Mouse (Mus musculus) adipose tissue, adult 10 weeks (tissue): ENCODE measurements around the gene Rassf6. TPM values are rescaled to one million over a fixed set of nuclear protein-coding genes. Genes with fewer than 3 reads are reported as not detected.

Experiments
- polyA plus RNA-seq: library from polyadenylated mRNA; stranded (reverse); fragments of 350-450 nt; fragmentation: Illumina TruSeq; extraction: RNeasy Lipid Tissue Mini Kit (QIAGEN cat#74804); gene quantifications from one replicate; pipeline ENCODE4 v1.2.3, GENCODE M21; 2014; ENCODE audit warnings: low read depth, low replicate concordance

The Rassf6 gene
- polyA plus RNA-seq: 5.3 TPM

DNA sequence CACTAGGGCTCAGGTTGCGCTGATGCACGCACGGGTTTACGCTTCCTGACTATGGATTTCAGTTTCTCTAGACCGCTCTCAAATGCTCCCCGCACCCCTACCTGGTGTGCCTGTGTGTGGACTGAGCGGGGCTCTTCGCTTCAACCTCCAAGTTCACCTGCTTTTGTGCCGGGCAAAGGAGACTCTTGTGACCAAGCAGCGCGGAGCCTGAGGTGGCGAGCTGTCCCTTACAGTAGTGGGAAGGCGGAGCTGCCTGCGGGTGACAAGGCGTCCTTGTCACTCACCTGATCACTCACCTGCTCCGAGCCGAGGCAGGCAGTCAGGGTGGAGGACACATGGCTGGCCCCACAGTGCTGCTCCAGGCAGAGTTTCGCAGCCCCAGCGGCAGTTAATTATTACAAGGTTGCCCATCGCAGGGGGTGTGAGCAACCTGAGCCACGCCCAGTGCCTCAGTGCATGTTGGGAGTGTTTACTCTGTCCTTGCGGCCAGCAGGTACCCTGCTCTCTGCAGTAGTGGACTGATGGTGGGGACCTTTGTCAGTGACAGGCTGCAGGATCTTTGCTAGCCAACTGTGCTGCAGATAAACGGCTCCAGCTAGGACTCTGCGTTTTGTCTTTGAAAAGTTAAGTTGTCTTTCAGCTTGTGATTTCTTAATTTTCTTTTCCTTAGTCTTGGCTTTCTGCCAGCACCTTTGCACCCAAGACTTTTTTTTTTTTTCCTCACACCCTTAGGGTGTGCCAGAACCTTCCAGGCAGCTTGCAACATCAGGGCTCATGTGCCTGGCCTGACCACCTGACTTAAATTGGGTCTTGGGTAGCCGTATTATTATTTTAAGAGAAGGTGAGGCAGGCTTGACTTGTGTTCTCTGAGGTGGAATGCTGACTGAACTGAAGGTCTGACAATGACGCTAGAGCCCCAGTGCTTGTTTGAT is at the start of gene Rassf6:
Gene Rassf6, minus strand, starts transcription at position 372 of the 932 bp plus-strand sequence.

DNA sequence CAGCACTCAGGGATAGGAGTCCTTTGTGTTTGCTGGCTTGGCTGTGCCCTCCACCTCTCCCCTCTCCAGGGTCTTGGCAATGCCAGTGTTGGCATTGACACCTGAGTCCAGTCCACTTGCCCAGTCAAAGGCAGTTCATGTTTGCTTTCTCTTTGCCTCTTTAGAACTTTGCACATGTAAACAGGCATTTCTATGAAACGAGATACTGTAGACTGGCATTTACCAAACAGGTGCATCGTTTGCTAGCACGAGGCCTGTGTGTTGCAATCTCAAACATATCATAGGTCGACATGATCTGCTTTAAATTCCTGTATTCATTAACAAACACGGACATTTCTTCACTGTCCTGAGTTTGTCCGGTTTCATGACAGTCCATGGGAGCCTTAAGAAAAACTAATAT is 79.7 kb downstream of the Rassf6 start, which contains the start of gene 5830473C10Rik:
Gene 5830473C10Rik, plus strand, starts transcription at position 365 of the 400 bp plus-strand sequence.

Other genes with a start within 250 kb of the Rassf6 start
- 3.9 TPM for gene Alb, start 179.8 kb downstream of the Rassf6 start, polyA plus RNA-seq
- 0.19 TPM for gene Afp, start 149.9 kb downstream of the Rassf6 start, polyA plus RNA-seq
- gene Afm, start 121.7 kb downstream of the Rassf6 start, polyA plus RNA-seq: 0.57 TPM
- not detected for gene 5830473C10Rik, start 79.5 kb downstream of the Rassf6 start, polyA plus RNA-seq
- not detected for gene Cxcl5, start 118.7 kb upstream of the Rassf6 start, polyA plus RNA-seq
- gene Ppbp, start 127.9 kb upstream of the Rassf6 start, polyA plus RNA-seq: 0.79 TPM
- 67.2 TPM for gene Pf4, start 131.8 kb upstream of the Rassf6 start, polyA plus RNA-seq
- gene Cxcl3, start 145.4 kb upstream of the Rassf6 start, polyA plus RNA-seq: not detected
- gene Cxcl15, start 153.9 kb upstream of the Rassf6 start, polyA plus RNA-seq: not detected